Mouse (Mus musculus) midbrain, postnatal 0 days (tissue): Measurements from ENCODE around the gene Tmem82. TPM values are rescaled to one million over a fixed set of nuclear protein-coding genes. Genes with fewer than 3 reads are reported as not detected.

Experiments used
- ATAC-seq: fragments of 200-750 bp; cut with Nextera tagmentation; 2 replicates; pipeline ENCODE4 v1.8.0; 2017; ENCODE audit warnings: moderate number of reproducible peaks, mild to moderate bottlenecking, moderate TSS enrichment, moderate library complexity; ENCODE audit not compliant: low FRiP score
- DNase-seq: peaks from one replicate; pipeline ENCODE4 v3.0.0-alpha.2; 2015; ENCODE audit warnings: low spot score
- H3K27ac ChIP-seq: fragments of 300-500 bp; sonication (generic); 2 replicates; pipeline ENCODE4 v1.5.1; 2014; ENCODE audit warnings: low read depth, mild to moderate bottlenecking, low read length, mixed read lengths
- H3K27me3 ChIP-seq: fragments of 300-500 bp; sonication (generic); 2 replicates; pipeline ENCODE4 v1.6.1; 2014; ENCODE audit warnings: low read length, control low read depth, mixed read lengths; ENCODE audit not compliant: insufficient read depth
- H3K36me3 ChIP-seq: fragments of 300-500 bp; sonication (generic); 2 replicates; pipeline ENCODE4 v1.6.1; 2014; ENCODE audit warnings: low read length, control low read depth, mixed read lengths; ENCODE audit not compliant: insufficient read depth
- H3K4me1 ChIP-seq: fragments of 300-500 bp; sonication (generic); 2 replicates; pipeline ENCODE4 v1.6.1; 2014; ENCODE audit warnings: mild to moderate bottlenecking, control low read depth, antibody characterized with exemption, low read length, mixed read lengths; ENCODE audit not compliant: insufficient read depth
- H3K4me2 ChIP-seq: fragments of 300-500 bp; sonication (generic); 2 replicates; pipeline ENCODE4 v1.6.1; 2014; ENCODE audit warnings: low read depth, mild to moderate bottlenecking, low read length, mixed read lengths; ENCODE audit not compliant: poor library complexity, severe bottlenecking
- H3K4me3 ChIP-seq: fragments of 300-500 bp; sonication (generic); 2 replicates; pipeline ENCODE4 v1.5.1; 2014; ENCODE audit warnings: low read depth, mild to moderate bottlenecking, low read length, moderate library complexity
- H3K9ac ChIP-seq: fragments of 300-500 bp; sonication (generic); replicated peaks from 2 replicates; pipeline ENCODE4 v1.6.1; 2014; ENCODE audit warnings: mild to moderate bottlenecking, low read length, moderate library complexity, mixed read lengths; ENCODE audit not compliant: poor library complexity, severe bottlenecking
- H3K9me3 ChIP-seq: fragments of 300-500 bp; sonication (generic); 2 replicates; pipeline ENCODE4 v1.6.1; 2016; ENCODE audit warnings: low read length, control low read depth
- CTCF ChIP-seq: IDR thresholded peaks from 2 replicates; pipeline ENCODE4 v1.5.1; 2016; ENCODE audit warnings: antibody characterized with exemption, mild to moderate bottlenecking
- WGBS: fragments of 180-500 bp; shearing (Covaris S2); extraction: QIAGEN DNeasy Blood & Tissue Kit; methylation state at CpG from one replicate; pipeline ENCODE4 v1.1.7; 2014; 5-methylcytosine and 5-hydroxymethylcytosine counted together
- polyA plus RNA-seq: library from polyadenylated mRNA; unstranded; fragments of >200 nt; fragmentation: Nextera tagmentation; extraction: Ambion mirVana; gene quantifications from 2 replicates; pipeline ENCODE4 v1.2.1, GENCODE M21; 2015
- total RNA-seq: library from RNA; depleted of rRNA; stranded (reverse); fragments of >200 nt; gene quantifications from 2 replicates; pipeline ENCODE4 v1.2.3, GENCODE M21; 2014

The Tmem82 gene
- total and polyA plus RNA-seq, 2 experiments from 2014 or later: 0.68 to 1.4 TPM

GRCm38 (mm10) chr4:141635991-141636390 is 17.6 kb upstream of the Tmem82 start:
- Histone ChIP-seq H3K27ac (no peak overlapping the region), H3K4me2 (no peak overlapping the region), H3K9me3 (no peaks in the 10 kb centered on the region), H3K9ac (no peak overlapping the region), H3K4me3 (no peak overlapping the region), H3K4me1 (no peaks in the 10 kb centered on the region), H3K36me3 (peaks cover 72% of the 10 kb centered on the region), H3K27me3 (no peaks in the 10 kb centered on the region)
- ATAC-seq: no peak
- TF ChIP-seq CTCF: no peak
- no peak for DNase-seq
- WGBS: 80% methylated on average over 9 of the region's 9 CpGs

- DNase-seq (no peak), ATAC-seq (no peak)
- whole genome bisulfite sequencing: 94% methylated on average over 21 of the region's 21 CpGs
- no peaks in the 10 kb centered on the region for H3K9me3 ChIP-seq
- no peak overlapping the region for H3K9ac ChIP-seq
- no peak overlapping the region for H3K27ac ChIP-seq
- no peak overlapping the region for H3K4me3 ChIP-seq
- no peaks in the 10 kb centered on the region for H3K27me3 ChIP-seq
- no peak for TF ChIP-seq CTCF
- H3K36me3 ChIP-seq: peaks cover 84% of the 10 kb centered on the region
- H3K4me2 ChIP-seq: no peak overlapping the region
- no peaks in the 10 kb centered on the region for H3K4me1 ChIP-seq
Observed at GRCm38 (mm10) chr4:141632111-141632873, 13.9 kb upstream of the Tmem82 start.

- ATAC-seq: no peak
- DNase-seq: no peak
Observed at GRCm38 (mm10) chr4:141631250-141631649, 12.8 kb upstream of the Tmem82 start.

DNA sequence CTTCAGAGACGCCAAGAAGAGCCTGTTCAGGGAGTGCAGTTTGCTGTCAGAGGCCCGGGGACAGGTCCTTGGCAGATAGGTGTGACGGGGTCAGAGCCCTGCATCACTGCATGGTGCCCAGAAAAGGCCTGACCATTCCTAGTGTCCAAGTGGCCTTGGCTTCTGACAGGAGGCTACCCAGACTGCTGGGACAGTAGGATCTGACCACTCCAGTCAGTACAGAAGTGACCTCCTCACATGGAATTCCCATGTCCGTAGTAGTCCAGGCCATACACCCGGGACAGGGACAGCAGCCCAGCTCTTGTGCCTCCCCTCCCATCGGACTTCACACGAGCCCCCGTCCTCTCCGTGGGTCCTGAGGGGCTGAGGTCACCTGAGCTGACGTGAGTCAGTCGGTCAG is 11.6 kb upstream of the Tmem82 start:
- DNase-seq (no peak), ATAC-seq (no peak)
- Histone ChIP-seq H3K9ac (no peak overlapping the region), H3K4me2 (no peak overlapping the region), H3K4me1 (no peaks in the 10 kb centered on the region), H3K27ac (no peak overlapping the region), H3K4me3 (no peak overlapping the region), H3K27me3 (no peaks in the 10 kb centered on the region), H3K36me3 (peaks cover 86% of the 10 kb centered on the region), H3K9me3 (no peaks in the 10 kb centered on the region)
- no peak for TF ChIP-seq CTCF
- 91% methylated on average over 11 of the region's 11 CpGs for WGBS

More at GRCm38 (mm10) chr4:141631250-141631649, 12.8 kb upstream of the Tmem82 start:
- 94% methylated on average over 20 of the region's 20 CpGs for WGBS
- H3K27me3 ChIP-seq: no peaks in the 10 kb centered on the region
- no peak for TF ChIP-seq CTCF
- H3K4me3 ChIP-seq: no peak overlapping the region
- peaks cover 81% of the 10 kb centered on the region for H3K36me3 ChIP-seq
- no peaks in the 10 kb centered on the region for H3K9me3 ChIP-seq
- H3K4me2 ChIP-seq: no peak overlapping the region
- no peaks in the 10 kb centered on the region for H3K4me1 ChIP-seq
- no peak overlapping the region for H3K27ac ChIP-seq
- no peak overlapping the region for H3K9ac ChIP-seq

DNA sequence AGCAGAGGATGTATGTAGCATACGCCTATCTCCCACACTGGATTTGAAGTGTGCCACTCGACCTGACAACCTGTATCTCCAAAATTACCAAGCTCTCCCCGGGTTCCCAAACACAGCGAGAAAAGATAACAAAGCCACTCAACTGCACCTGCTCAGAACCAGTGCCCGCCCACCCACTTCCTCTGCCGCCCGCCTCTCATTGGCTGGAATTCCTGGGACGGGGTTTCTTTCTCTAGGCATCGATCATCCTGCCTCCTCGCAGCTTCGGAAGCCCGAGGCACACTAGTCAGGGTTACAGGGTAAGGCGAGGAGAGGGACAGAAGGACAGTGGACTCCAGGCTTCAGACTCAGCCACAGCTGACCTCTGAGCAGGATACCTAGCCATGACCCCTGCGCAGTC is 10.2 kb upstream of the Tmem82 start:
- H3K9me3 ChIP-seq: no peaks in the 10 kb centered on the region
- 86% methylated on average over 14 of the region's 14 CpGs for WGBS
- peaks cover 79% of the 10 kb centered on the region for H3K36me3 ChIP-seq
- H3K9ac ChIP-seq: no peak overlapping the region
- TF ChIP-seq CTCF: no peak
- no peak overlapping the region for H3K27ac ChIP-seq
- H3K27me3 ChIP-seq: no peaks in the 10 kb centered on the region
- no peak overlapping the region for H3K4me2 ChIP-seq
- no peaks in the 10 kb centered on the region for H3K4me1 ChIP-seq
- DNase-seq: no peak
- ATAC-seq: no peak
- no peak overlapping the region for H3K4me3 ChIP-seq

- Histone ChIP-seq H3K36me3 (peaks cover 71% of the 10 kb centered on the region), H3K4me1 (no peaks in the 10 kb centered on the region), H3K4me2 (no peak overlapping the region), H3K27me3 (no peaks in the 10 kb centered on the region), H3K9ac (no peak overlapping the region), H3K27ac (no peak overlapping the region), H3K4me3 (no peak overlapping the region), H3K9me3 (no peaks in the 10 kb centered on the region)
- no peak for TF ChIP-seq CTCF
- DNase-seq (no peak), ATAC-seq (no peak)
- WGBS: 92% methylated on average over 5 of the region's 5 CpGs
Observed at GRCm38 (mm10) chr4:141627502-141627901, 9.1 kb upstream of the Tmem82 start.
